Mouse (Mus musculus) embryonic facial prominence, embryonic 10.5 days (tissue): ENCODE data around the gene Dnase1. TPM values are rescaled to one million over a fixed set of nuclear protein-coding genes. Genes with fewer than 3 reads are reported as not detected.

Experiments
- DNase-seq: peaks from one replicate; pipeline ENCODE4 v3.0.0-alpha.2; 2017; ENCODE audit warnings: low spot score
- H3K27ac ChIP-seq: fragments of 300-500 bp; sonication (generic); replicated peaks from 2 replicates; pipeline ENCODE4 v1.5.1; 2016; ENCODE audit warnings: mild to moderate bottlenecking
- H3K27me3 ChIP-seq: fragments of 300-500 bp; sonication (generic); replicated peaks from 2 replicates; pipeline ENCODE4 v1.6.1; 2016; ENCODE audit warnings: low read depth, mild to moderate bottlenecking; ENCODE audit not compliant: poor library complexity, severe bottlenecking
- H3K36me3 ChIP-seq: fragments of 300-500 bp; sonication (generic); replicated peaks from 2 replicates; pipeline ENCODE4 v1.6.1; 2016; ENCODE audit warnings: mild to moderate bottlenecking, moderate library complexity
- H3K4me1 ChIP-seq: fragments of 300-500 bp; sonication (generic); 2 replicates; pipeline ENCODE4 v1.6.1; 2016
- H3K4me3 ChIP-seq: fragments of 300-500 bp; sonication (generic); 2 replicates; pipeline ENCODE4 v1.5.1; 2016; ENCODE audit warnings: mild to moderate bottlenecking, moderate library complexity
- H3K9me3 ChIP-seq: fragments of 300-500 bp; sonication (generic); 2 replicates; pipeline ENCODE4 v1.6.1; 2016; ENCODE audit warnings: mild to moderate bottlenecking
- WGBS: fragments of 180-500 bp; shearing (Covaris S2); methylation state at CpG from one replicate; pipeline ENCODE4 v1.1.7; 2016; 5-methylcytosine and 5-hydroxymethylcytosine counted together
- polyA plus RNA-seq: library from polyadenylated mRNA; unstranded; fragments of >200 nt; fragmentation: Nextera tagmentation; extraction: Ambion mirVana; gene quantifications from 2 replicates; pipeline ENCODE4 v1.2.1, GENCODE M21; 2016

Dnase1 gene
- polyA plus RNA-seq, 1 experiment from 2014 or later, result 6.5 TPM

- Histone ChIP-seq H3K4me3 (no peak overlapping the region), H3K9me3 (0 out of 2 replicates have a peak, but pooled peaks cover 3% of the 10 kb centered on the region), H3K27ac (no peak overlapping the region), H3K27me3 (no peaks in the 10 kb centered on the region), H3K4me1 (peaks cover 4% of the 10 kb centered on the region), H3K36me3 (no peaks in the 10 kb centered on the region)
- 95% methylated on average over 10 of the region's 10 CpGs for WGBS
- no peak for DNase-seq
These were observed 6.2 kb upstream of the Dnase1 start for GRCm38 (mm10) chr16:4030501-4030900.

- Histone ChIP-seq H3K36me3 (peaks cover 5% of the 10 kb centered on the region), H3K4me3 (no peak overlapping the region), H3K9me3 (0 out of 2 replicates have a peak, but pooled peaks cover 3% of the 10 kb centered on the region), H3K27me3 (no peaks in the 10 kb centered on the region), H3K27ac (no peak overlapping the region), H3K4me1 (peaks cover 4% of the 10 kb centered on the region)
- DNase-seq, result peak; percentile 52
- 48% methylated on average over 5 of the region's 6 CpGs for WGBS
These were observed 5.1 kb upstream of the Dnase1 start for GRCm38 (mm10) chr16:4031441-4032274.

- H3K9me3 ChIP-seq, result 0 out of 2 replicates have a peak, but pooled peaks cover 3% of the 10 kb centered on the region
- H3K27ac ChIP-seq, result no peak overlapping the region
- DNase-seq, result no peak
- peaks cover 11% of the 10 kb centered on the region for H3K36me3 ChIP-seq
- H3K4me1 ChIP-seq, result peaks cover 4% of the 10 kb centered on the region
- no peak overlapping the region for H3K4me3 ChIP-seq
- WGBS, result 85% methylated on average over 6 of the region's 6 CpGs
- H3K27me3 ChIP-seq, result no peaks in the 10 kb centered on the region
These were observed 4.4 kb upstream of the Dnase1 start for GRCm38 (mm10) chr16:4032341-4032748.

GRCm38 (mm10) chr16:4033971-4034370 lies 2.8 kb upstream of the Dnase1 start:
- no peaks in the 10 kb centered on the region for H3K27me3 ChIP-seq
- peaks cover 28% of the 10 kb centered on the region for H3K36me3 ChIP-seq
- DNase-seq, result no peak
- H3K4me3 ChIP-seq, result no peak overlapping the region
- H3K4me1 ChIP-seq, result peaks cover 4% of the 10 kb centered on the region
- no peaks in the 10 kb centered on the region for H3K9me3 ChIP-seq
- no peak overlapping the region for H3K27ac ChIP-seq
- WGBS, result 76% methylated on average over 5 of the region's 5 CpGs

GRCm38 (mm10) chr16:4034476-4034875 lies 2.3 kb upstream of the Dnase1 start:
- no peak overlapping the region for H3K4me3 ChIP-seq
- no peak overlapping the region for H3K27ac ChIP-seq
- DNase-seq, result no peak
- H3K27me3 ChIP-seq, result no peaks in the 10 kb centered on the region
- H3K36me3 ChIP-seq, result peaks cover 33% of the 10 kb centered on the region
- whole genome bisulfite sequencing, result 82% methylated on average over 3 of the region's 3 CpGs
- peaks cover 4% of the 10 kb centered on the region for H3K4me1 ChIP-seq
- no peaks in the 10 kb centered on the region for H3K9me3 ChIP-seq

GRCm38 (mm10) chr16:4035575-4035974 lies 1.2 kb upstream of the Dnase1 start:
- 88% methylated on average over 2 of the region's 2 CpGs for WGBS
- Histone ChIP-seq H3K9me3 (no peaks in the 10 kb centered on the region), H3K4me1 (peaks cover 4% of the 10 kb centered on the region), H3K4me3 (no peak overlapping the region), H3K27ac (no peak overlapping the region), H3K27me3 (no peaks in the 10 kb centered on the region), H3K36me3 (peaks cover 44% of the 10 kb centered on the region)
- no peak for DNase-seq

- no peak for DNase-seq
- peaks cover 65% of the 10 kb centered on the region for H3K36me3 ChIP-seq
- no peaks in the 10 kb centered on the region for H3K27me3 ChIP-seq
- WGBS, result 94% methylated on average over 7 of the region's 7 CpGs
- no peak overlapping the region for H3K27ac ChIP-seq
- H3K4me3 ChIP-seq, result no peak overlapping the region
- H3K4me1 ChIP-seq, result no peaks in the 10 kb centered on the region
- no peaks in the 10 kb centered on the region for H3K9me3 ChIP-seq
These were observed 948 bp downstream of the Dnase1 start for GRCm38 (mm10) chr16:4037690-4038089.

- WGBS, result 90% methylated on average over 5 of the region's 5 CpGs
- Histone ChIP-seq H3K4me1 (no peaks in the 10 kb centered on the region), H3K27ac (no peak overlapping the region), H3K27me3 (no peaks in the 10 kb centered on the region), H3K9me3 (no peaks in the 10 kb centered on the region), H3K36me3 (peaks cover 89% of the 10 kb centered on the region), H3K4me3 (no peak overlapping the region)
- DNase-seq, result no peak
These were observed 3.5 kb downstream of the Dnase1 start for GRCm38 (mm10) chr16:4040206-4040605.

GRCm38 (mm10) chr16:4041646-4042045 lies 4.9 kb downstream of the Dnase1 start:
- Histone ChIP-seq H3K36me3 (peaks cover 99% of the 10 kb centered on the region), H3K27me3 (no peaks in the 10 kb centered on the region), H3K4me1 (no peaks in the 10 kb centered on the region), H3K4me3 (no peak overlapping the region), H3K9me3 (no peaks in the 10 kb centered on the region), H3K27ac (no peak overlapping the region)
- DNase-seq, result no peak
- 93% methylated on average over 4 of the region's 4 CpGs for WGBS

GRCm38 (mm10) chr16:4044093-4044492 lies 7.4 kb downstream of the Dnase1 start:
- Histone ChIP-seq H3K4me1 (no peaks in the 10 kb centered on the region), H3K36me3 (peaks cover 99% of the 10 kb centered on the region), H3K9me3 (no peaks in the 10 kb centered on the region), H3K27me3 (no peaks in the 10 kb centered on the region), H3K4me3 (no peak overlapping the region), H3K27ac (no peak overlapping the region)
- no peak for DNase-seq
- 87% methylated on average over 2 of the region's 2 CpGs for WGBS

GRCm38 (mm10) chr16:4045524-4045923 lies 8.8 kb downstream of the Dnase1 start:
- H3K27ac ChIP-seq, result no peak overlapping the region
- no peaks in the 10 kb centered on the region for H3K4me1 ChIP-seq
- H3K36me3 ChIP-seq, result peaks cover 99% of the 10 kb centered on the region
- no peaks in the 10 kb centered on the region for H3K9me3 ChIP-seq
- DNase-seq, result no peak
- no peaks in the 10 kb centered on the region for H3K27me3 ChIP-seq
- H3K4me3 ChIP-seq, result no peak overlapping the region
- 87% methylated on average over 4 of the region's 4 CpGs for WGBS

GRCm38 (mm10) chr16:4052601-4053000 lies 15.9 kb downstream of the Dnase1 start:
- 92% methylated on average over 4 of the region's 4 CpGs for WGBS
- no peak for DNase-seq
- H3K9me3 ChIP-seq, result no peaks in the 10 kb centered on the region
- H3K27me3 ChIP-seq, result no peaks in the 10 kb centered on the region
- H3K36me3 ChIP-seq, result peaks cover 94% of the 10 kb centered on the region
- no peak overlapping the region for H3K27ac ChIP-seq
- no peak overlapping the region for H3K4me3 ChIP-seq
- peaks cover 5% of the 10 kb centered on the region; the same call in 1 of the 2 replicates for H3K4me1 ChIP-seq

- Histone ChIP-seq H3K4me1 (peaks cover 5% of the 10 kb centered on the region; the same call in 1 of the 2 replicates), H3K4me3 (no peak overlapping the region), H3K27ac (no peak overlapping the region), H3K36me3 (peaks cover 94% of the 10 kb centered on the region), H3K9me3 (no peaks in the 10 kb centered on the region), H3K27me3 (no peaks in the 10 kb centered on the region)
- no peak for DNase-seq
- 87% methylated on average over 3 of the region's 3 CpGs for WGBS
These were observed 17.1 kb downstream of the Dnase1 start for GRCm38 (mm10) chr16:4053811-4054210.
